ENCODE assay signal across 8 mouse cellular contexts in the genomic region with DNA sequence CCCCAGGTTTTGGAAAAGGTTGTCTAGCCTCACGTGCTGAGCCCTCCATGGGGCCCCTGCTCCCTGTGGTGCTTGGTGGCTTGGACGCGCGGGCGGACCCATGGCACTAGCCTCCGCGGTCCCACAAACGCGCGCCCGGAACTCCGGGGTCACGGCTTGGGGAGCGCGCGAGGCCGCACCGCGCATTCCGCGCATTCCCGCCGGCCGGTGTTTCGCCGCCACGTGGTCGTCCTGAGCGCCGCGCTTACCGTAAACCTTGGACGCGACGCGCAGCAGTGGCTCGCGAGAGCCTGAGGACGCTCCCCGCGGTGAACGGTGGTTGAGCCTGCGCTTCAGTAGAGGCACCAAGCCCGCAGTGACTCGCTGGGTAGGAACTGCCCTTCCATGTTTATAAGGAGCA. TPM values are rescaled to one million over a fixed set of nuclear protein-coding genes. Genes with fewer than 3 reads are reported as not detected.
DNase-seq lines count a peak whose midpoint lies in the region; ATAC-seq lines count a peak whose summit lies in the region.

No protein-coding gene starts in this region.

- peaks cover 26% of the 10 kb centered on the region for H3K4me1 ChIP-seq in forebrain, embryonic 14.5 days (ENCODE audit: control insufficient read depth, insufficient read depth, low read length)

- H3K9me3 ChIP-seq in forebrain, embryonic 14.5 days (replicated peaks; ENCODE audit: control insufficient read depth, low read length): no peaks in the 10 kb centered on the region

- peak overlapping the region; percentile 43 for H3K9ac ChIP-seq in forebrain, embryonic 14.5 days (ENCODE audit: low read length)

- peak overlapping the region; percentile 58 for H3K4me3 ChIP-seq in forebrain, embryonic 14.5 days (ENCODE audit: low read depth, low read length)

- H3K27me3 ChIP-seq in forebrain, embryonic 14.5 days (replicated peaks; ENCODE audit: control insufficient read depth, insufficient read depth, low read length): peaks cover 31% of the 10 kb centered on the region

- peak; percentile 42 for ATAC-seq in forebrain, embryonic 14.5 days

- DNase-seq in ES-CJ7 (ENCODE audit: low read depth, low spot score): peak; percentile 94
- peak; percentile 85 for DNase-seq in adrenal gland, postnatal 25 days
- DNase-seq in forebrain, embryonic 14.5 days (ENCODE audit: low spot score): peak; percentile 84
- DNase-seq in heart, postnatal 25 days (ENCODE audit: low spot score): peak; percentile 62
- peak; percentile 88 to 92 for DNase-seq in kidney, postnatal 4 days
- peak; percentile 77 for DNase-seq in lung, postnatal 14 days
- peak; percentile 72 to 78 for DNase-seq in right cerebral cortex, adult 2 months (ENCODE audit: low spot score in 2 of 2)
- DNase-seq in natural killer cell, adult 2 months (ENCODE audit: low spot score in 2 of 2): no peak

- peak overlapping the region; percentile 98 for H3K4me2 ChIP-seq in forebrain, embryonic 14.5 days (ENCODE audit: low read length)

- no peak overlapping the region for H3K27ac ChIP-seq in forebrain, embryonic 14.5 days (ENCODE audit: low read depth, low read length)

- under 1% methylated on average over 45 of the region's 45 CpGs for WGBS in forebrain, embryonic 14.5 days

- intact Hi-C loops in heart, postnatal 25 days (cut with DNase I): loop anchor here (2.0 to 5.0 kb wide), 2 partner anchors 54 to 88 kb away; no protein-coding TSS in a partner anchor

- no peaks in the 10 kb centered on the region for H3K36me3 ChIP-seq in forebrain, embryonic 14.5 days (ENCODE audit: control insufficient read depth, insufficient read depth, low read length)

RNA-seq across cellular contexts. Expression of gene Ccnd1, which starts 3.5 kb away (rescaled TPM):
- total RNA-seq in adrenal gland, postnatal 25 days (2021): 111 and 117 TPM in 2 replicates
- polyA plus RNA-seq in forebrain, embryonic 14.5 days (2014; fragmentation: Nextera tagmentation; extraction: Ambion mirVana): 60.8 and 70.3 TPM in 2 replicates
- 10 to 100 TPM; 41.2 to 42.1 TPM for total RNA-seq in heart, postnatal 25 days (2021)

RNA-seq across cellular contexts. Expression of gene LTO1, which starts 28.4 kb away (rescaled TPM):
- 18.7 and 27.1 TPM in 2 replicates for total RNA-seq in adrenal gland, postnatal 25 days (2021)
- 26.7 and 27.8 TPM in 2 replicates for polyA plus RNA-seq in forebrain, embryonic 14.5 days (2014; fragmentation: Nextera tagmentation; extraction: Ambion mirVana)
- 10 to 100 TPM; 11.9 to 14.7 TPM for total RNA-seq in heart, postnatal 25 days (2021)

RNA-seq across cellular contexts. Expression of gene Fgf15, which starts 46.9 kb away (rescaled TPM):
- total RNA-seq in adrenal gland, postnatal 25 days (2021): not detected in 2 replicates
- polyA plus RNA-seq in forebrain, embryonic 14.5 days (2014; fragmentation: Nextera tagmentation; extraction: Ambion mirVana): 28.1 and 36.3 TPM in 2 replicates
- not detected for total RNA-seq in heart, postnatal 25 days (2021)

Comparison
In these comparisons a context has a peak if more than half of its experiments do, and no peak if none do; other contexts are left out.
1. DNase-seq: peak in ES-CJ7 (single experiment), adrenal gland, postnatal 25 days (single experiment), forebrain, embryonic 14.5 days (single experiment), heart, postnatal 25 days (single experiment), kidney, postnatal 4 days (2 of 2), lung, postnatal 14 days (single experiment) and right cerebral cortex, adult 2 months (2 of 2); none in natural killer cell, adult 2 months (0 of 2).